Mouse (Mus musculus): ENCODE measurements at regions not wholly inside any gene's neighbourhood (a gene's known extent, or its start where the extent isn't known, plus 50 kb on each side); places are given as distances from the start of the nearest gene placed in this dataset.

DNA sequence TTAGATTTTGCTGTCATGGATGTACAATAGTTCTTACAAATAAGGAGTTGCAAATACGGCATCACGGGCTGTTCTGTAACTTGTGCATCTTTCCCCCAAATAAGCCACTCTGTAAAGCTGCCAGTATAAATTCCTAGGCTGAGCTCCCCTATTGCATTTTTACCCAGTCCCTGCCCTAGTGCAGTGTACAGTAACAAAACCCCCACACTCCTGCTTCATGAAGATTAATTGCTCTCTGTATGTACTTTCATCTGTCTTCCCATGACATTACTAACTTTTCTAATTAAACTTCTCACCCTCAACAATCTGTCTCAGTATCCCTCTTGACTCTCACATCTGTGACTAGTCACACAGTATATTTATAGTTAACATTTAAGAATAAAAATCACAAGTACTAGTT lies 73.4 kb downstream of the Tm4sf1 start:
- H3K27ac ChIP-seq (ENCODE audit: low read depth, low read length): no peak overlapping the region
- H3K9me3 ChIP-seq (replicated peaks; ENCODE audit: control insufficient read depth, low read length): no peaks in the 10 kb centered on the region
- H3K4me3 ChIP-seq (ENCODE audit: low read depth, low read length): no peak overlapping the region
- H3K36me3 ChIP-seq (ENCODE audit: control insufficient read depth, insufficient read depth, low read length): no peaks in the 10 kb centered on the region
- no peak for ATAC-seq (replicated peaks; ENCODE audit: insufficient number of reproducible peaks, low FRiP score, low TSS enrichment)
- no peaks in the 10 kb centered on the region for H3K27me3 ChIP-seq (ENCODE audit: control insufficient read depth, insufficient read depth, low read length)
- H3K9ac ChIP-seq (ENCODE audit: low read depth, low read length): no peak overlapping the region
- H3K4me2 ChIP-seq: no peak overlapping the region
- 88% methylated on average over 2 of the region's 2 CpGs for WGBS (ENCODE audit: insufficient replicate concordance)
- H3K4me1 ChIP-seq (ENCODE audit: control insufficient read depth, insufficient read depth, low read length): no peaks in the 10 kb centered on the region

- Histone ChIP-seq H3K4me1 (ENCODE audit: control insufficient read depth, insufficient read depth, low read length) (no peaks in the 10 kb centered on the region), H3K36me3 (ENCODE audit: control insufficient read depth, insufficient read depth, low read length) (no peaks in the 10 kb centered on the region), H3K27me3 (ENCODE audit: control insufficient read depth, insufficient read depth, low read length) (no peaks in the 10 kb centered on the region), H3K27ac (ENCODE audit: low read depth, low read length) (no peak overlapping the region), H3K4me2 (no peak overlapping the region), H3K9me3 (replicated peaks; ENCODE audit: control insufficient read depth, low read length) (no peaks in the 10 kb centered on the region), H3K4me3 (ENCODE audit: low read depth, low read length) (no peak overlapping the region), H3K9ac (ENCODE audit: low read depth, low read length) (no peak overlapping the region)
- no peak for ATAC-seq (replicated peaks; ENCODE audit: insufficient number of reproducible peaks, low FRiP score, low TSS enrichment)
- 67% methylated on average over 2 of the region's 2 CpGs for WGBS (ENCODE audit: insufficient replicate concordance)
Observed at GRCm38 (mm10) chr3:57223773-57224172, 78.0 kb downstream of the Tm4sf1 start.

DNA sequence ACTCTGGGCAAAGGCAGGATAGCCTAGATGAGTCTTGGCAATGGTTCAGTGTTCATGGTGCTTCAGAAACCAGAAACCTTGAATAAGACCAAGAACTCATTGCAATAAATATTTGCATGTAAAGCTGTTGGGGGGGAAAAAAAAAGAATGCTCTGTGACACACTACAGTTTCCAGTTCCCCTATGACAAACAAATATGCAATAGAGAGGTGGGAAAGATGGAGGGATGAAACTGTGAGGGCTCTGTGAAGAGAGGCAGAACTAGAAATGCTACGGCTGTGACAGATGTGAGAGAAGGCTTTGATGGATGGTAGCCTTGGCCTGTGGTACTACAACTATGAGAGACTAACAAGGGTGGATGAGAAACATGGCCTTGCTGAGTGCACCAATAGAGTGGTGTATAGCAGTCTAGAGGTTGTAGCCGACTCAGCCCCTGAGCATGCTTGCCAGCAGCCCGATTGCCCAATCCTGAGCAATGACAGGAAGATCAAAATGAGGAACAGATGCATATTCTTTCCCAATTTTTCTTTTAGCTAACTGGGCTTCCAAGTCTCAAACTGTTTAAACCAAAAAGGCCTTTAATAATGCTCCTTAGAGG lies 79.4 kb downstream of the Tm4sf1 start:
- 89% methylated on average over 3 of the region's 3 CpGs for WGBS (ENCODE audit: insufficient replicate concordance)
- ATAC-seq (replicated peaks; ENCODE audit: insufficient number of reproducible peaks, low FRiP score, low TSS enrichment): no peak
- no peak overlapping the region for H3K9ac ChIP-seq (ENCODE audit: low read depth, low read length)
- H3K27me3 ChIP-seq (ENCODE audit: control insufficient read depth, insufficient read depth, low read length): no peaks in the 10 kb centered on the region
- H3K36me3 ChIP-seq (ENCODE audit: control insufficient read depth, insufficient read depth, low read length): no peaks in the 10 kb centered on the region
- H3K27ac ChIP-seq (ENCODE audit: low read depth, low read length): no peak overlapping the region
- H3K9me3 ChIP-seq (replicated peaks; ENCODE audit: control insufficient read depth, low read length): no peaks in the 10 kb centered on the region
- H3K4me2 ChIP-seq: no peak overlapping the region
- no peaks in the 10 kb centered on the region for H3K4me1 ChIP-seq (ENCODE audit: control insufficient read depth, insufficient read depth, low read length)
- H3K4me3 ChIP-seq (ENCODE audit: low read depth, low read length): no peak overlapping the region

DNA sequence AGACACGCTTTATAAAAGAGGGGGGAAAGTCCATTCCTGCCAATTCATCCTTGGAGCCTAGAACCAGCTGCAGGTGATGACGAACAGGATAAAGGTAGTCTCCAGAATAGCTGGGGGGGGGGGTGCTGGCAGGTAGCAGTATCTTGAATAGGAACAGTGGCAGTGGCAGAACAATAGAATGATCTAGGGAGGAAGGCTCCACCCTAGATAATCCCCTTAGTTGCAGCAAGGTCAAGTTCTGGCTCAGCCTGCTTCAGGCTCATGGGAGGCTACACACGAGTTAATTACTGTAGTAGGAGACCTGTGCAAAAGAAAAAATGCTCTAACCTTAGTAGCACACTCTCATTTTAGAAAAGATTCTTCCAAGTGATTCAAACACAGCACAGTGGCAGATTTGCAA lies 83.4 kb downstream of the Tm4sf1 start:
- ATAC-seq (replicated peaks; ENCODE audit: insufficient number of reproducible peaks, low FRiP score, low TSS enrichment): no peak
- no peaks in the 10 kb centered on the region for H3K4me1 ChIP-seq (ENCODE audit: control insufficient read depth, insufficient read depth, low read length)
- H3K27ac ChIP-seq (ENCODE audit: low read depth, low read length): no peak overlapping the region
- no peak overlapping the region for H3K4me2 ChIP-seq
- WGBS (ENCODE audit: insufficient replicate concordance): 58% methylated on average over 3 of the region's 3 CpGs
- H3K9me3 ChIP-seq (replicated peaks; ENCODE audit: control insufficient read depth, low read length): no peaks in the 10 kb centered on the region
- no peaks in the 10 kb centered on the region for H3K36me3 ChIP-seq (ENCODE audit: control insufficient read depth, insufficient read depth, low read length)
- H3K9ac ChIP-seq (ENCODE audit: low read depth, low read length): no peak overlapping the region
- no peak overlapping the region for H3K4me3 ChIP-seq (ENCODE audit: low read depth, low read length)
- no peaks in the 10 kb centered on the region for H3K27me3 ChIP-seq (ENCODE audit: control insufficient read depth, insufficient read depth, low read length)

DNA sequence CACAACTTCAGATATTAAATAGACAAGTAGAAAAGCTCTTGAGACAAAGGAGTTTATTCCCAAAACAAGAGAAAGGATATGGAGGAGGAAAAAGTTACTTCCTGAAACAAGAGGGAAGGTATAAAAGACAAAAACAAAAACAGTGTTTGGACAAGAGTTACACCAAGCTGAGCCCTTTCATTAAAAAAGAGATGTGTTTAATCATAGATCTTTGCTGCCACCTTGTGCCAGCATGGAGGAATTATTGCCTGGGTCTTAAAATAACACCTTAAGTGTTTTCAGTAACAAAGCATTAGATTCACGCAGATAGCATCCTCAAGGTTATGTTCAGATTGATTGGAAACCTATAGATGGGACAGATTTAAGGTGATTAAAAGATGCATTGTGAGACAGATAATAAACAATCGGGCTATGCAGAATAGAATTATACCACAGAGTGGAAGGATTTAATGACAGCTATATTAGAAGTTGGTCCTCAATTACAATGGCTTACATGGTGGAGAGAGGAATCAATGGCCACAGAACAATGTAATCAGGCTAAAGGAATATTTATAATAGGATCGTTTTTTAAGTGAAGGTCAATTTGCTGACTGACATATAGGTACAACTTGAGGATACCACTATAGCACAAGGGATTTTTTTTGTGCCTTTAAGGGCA lies 97.6 kb downstream of the Tm4sf1 start:
- no peak overlapping the region for H3K4me3 ChIP-seq (ENCODE audit: low read depth, low read length)
- no peak overlapping the region for H3K27ac ChIP-seq (ENCODE audit: low read depth, low read length)
- H3K4me2 ChIP-seq: no peak overlapping the region
- H3K27me3 ChIP-seq (ENCODE audit: control insufficient read depth, insufficient read depth, low read length): no peaks in the 10 kb centered on the region
- no peaks in the 10 kb centered on the region for H3K4me1 ChIP-seq (ENCODE audit: control insufficient read depth, insufficient read depth, low read length)
- 27% methylated on average over 3 of the region's 3 CpGs for WGBS (ENCODE audit: insufficient replicate concordance)
- no peak for ATAC-seq (replicated peaks; ENCODE audit: insufficient number of reproducible peaks, low FRiP score, low TSS enrichment)
- H3K9ac ChIP-seq (ENCODE audit: low read depth, low read length): no peak overlapping the region
- H3K36me3 ChIP-seq (ENCODE audit: control insufficient read depth, insufficient read depth, low read length): no peaks in the 10 kb centered on the region
- H3K9me3 ChIP-seq (replicated peaks; ENCODE audit: control insufficient read depth, low read length): no peaks in the 10 kb centered on the region

DNA sequence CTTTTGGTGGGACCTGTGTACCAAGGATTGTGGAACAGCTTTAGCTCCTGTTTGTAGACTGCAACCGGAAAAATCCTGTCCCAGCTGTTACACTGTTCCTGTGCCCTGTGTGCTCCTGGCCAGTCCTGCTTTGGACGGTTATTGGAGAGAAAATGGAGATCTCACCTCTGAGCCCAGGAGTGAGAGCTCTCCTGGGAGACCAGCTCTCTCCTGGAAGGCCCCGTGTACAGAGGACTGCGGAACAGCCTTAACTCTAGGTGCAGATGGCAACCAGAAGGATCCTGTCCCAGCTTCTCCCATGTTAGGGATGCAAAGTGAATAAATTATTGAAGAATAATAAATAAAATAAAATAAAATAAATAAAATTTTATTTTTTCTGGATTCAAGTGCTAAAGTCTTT lies 98.4 kb downstream of the Tm4sf1 start:
- Histone ChIP-seq H3K4me3 (ENCODE audit: low read depth, low read length) (no peak overlapping the region), H3K27me3 (ENCODE audit: control insufficient read depth, insufficient read depth, low read length) (no peaks in the 10 kb centered on the region), H3K4me1 (ENCODE audit: control insufficient read depth, insufficient read depth, low read length) (no peaks in the 10 kb centered on the region), H3K4me2 (no peak overlapping the region), H3K27ac (ENCODE audit: low read depth, low read length) (no peak overlapping the region), H3K9me3 (replicated peaks; ENCODE audit: control insufficient read depth, low read length) (no peaks in the 10 kb centered on the region), H3K9ac (ENCODE audit: low read depth, low read length) (no peak overlapping the region), H3K36me3 (ENCODE audit: control insufficient read depth, insufficient read depth, low read length) (no peaks in the 10 kb centered on the region)
- WGBS (ENCODE audit: insufficient replicate concordance): 86% methylated on average over 4 of the region's 4 CpGs
- ATAC-seq (replicated peaks; ENCODE audit: insufficient number of reproducible peaks, low FRiP score, low TSS enrichment): no peak

GRCm38 (mm10) chr3:57181587-57181986 lies 120.2 kb downstream of the Tm4sf1 start:
- H3K27me3 ChIP-seq (ENCODE audit: control insufficient read depth, insufficient read depth, low read length): no peaks in the 10 kb centered on the region
- H3K9ac ChIP-seq (ENCODE audit: low read depth, low read length): no peak overlapping the region
- no peaks in the 10 kb centered on the region for H3K36me3 ChIP-seq (ENCODE audit: control insufficient read depth, insufficient read depth, low read length)
- H3K4me2 ChIP-seq: no peak overlapping the region
- ATAC-seq (replicated peaks; ENCODE audit: insufficient number of reproducible peaks, low FRiP score, low TSS enrichment): no peak
- H3K27ac ChIP-seq (ENCODE audit: low read depth, low read length): no peak overlapping the region
- no peaks in the 10 kb centered on the region for H3K4me1 ChIP-seq (ENCODE audit: control insufficient read depth, insufficient read depth, low read length)
- H3K4me3 ChIP-seq (ENCODE audit: low read depth, low read length): no peak overlapping the region
- no peaks in the 10 kb centered on the region for H3K9me3 ChIP-seq (replicated peaks; ENCODE audit: control insufficient read depth, low read length)
- 46% methylated on average over 4 of the region's 4 CpGs for WGBS (ENCODE audit: insufficient replicate concordance)

DNA sequence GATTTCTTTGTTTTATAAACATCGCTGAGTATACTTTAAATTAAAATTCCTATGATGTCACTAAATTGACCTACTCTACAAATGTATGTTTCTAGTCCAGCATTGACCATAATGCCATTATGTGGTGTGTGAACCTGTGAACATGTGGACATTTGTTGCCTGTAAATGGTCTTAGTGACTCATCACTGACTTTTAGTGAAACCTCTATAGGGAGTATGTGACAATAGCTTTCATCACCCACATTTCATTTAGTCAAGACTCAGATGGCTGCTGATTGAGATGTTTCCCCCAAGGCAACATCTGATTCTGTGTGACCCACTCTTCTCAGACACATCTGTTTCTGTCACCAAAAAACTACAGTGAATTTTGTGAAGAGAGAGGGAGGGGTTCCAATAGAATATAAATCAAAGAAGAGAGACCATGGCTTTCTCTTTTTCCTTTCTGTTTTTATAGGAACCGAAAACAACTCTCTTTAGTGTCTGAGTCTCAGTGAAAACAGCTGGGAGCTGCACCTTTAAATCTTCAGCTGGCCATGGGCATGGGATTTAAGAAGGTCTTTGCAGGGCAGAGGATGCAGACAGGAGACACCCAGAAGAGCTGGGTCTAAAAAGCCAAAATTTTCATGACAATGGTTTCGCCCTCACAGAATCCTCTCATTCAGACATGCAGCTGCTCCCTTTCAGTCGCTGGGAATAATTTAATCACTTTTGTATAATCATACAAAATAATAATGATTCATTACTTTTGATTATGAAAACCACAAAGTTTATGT lies 148.4 kb downstream of the Tm4sf1 start:
- Histone ChIP-seq H3K4me1 (ENCODE audit: control insufficient read depth, insufficient read depth, low read length) (no peaks in the 10 kb centered on the region), H3K36me3 (ENCODE audit: control insufficient read depth, insufficient read depth, low read length) (no peaks in the 10 kb centered on the region), H3K9me3 (replicated peaks; ENCODE audit: control insufficient read depth, low read length) (no peaks in the 10 kb centered on the region), H3K27me3 (ENCODE audit: control insufficient read depth, insufficient read depth, low read length) (no peaks in the 10 kb centered on the region), H3K27ac (ENCODE audit: low read depth, low read length) (no peak overlapping the region), H3K9ac (ENCODE audit: low read depth, low read length) (no peak overlapping the region), H3K4me2 (no peak overlapping the region), H3K4me3 (ENCODE audit: low read depth, low read length) (no peak overlapping the region)
- WGBS (ENCODE audit: insufficient replicate concordance): 47% methylated on average over 4 of the region's 4 CpGs
- ATAC-seq (replicated peaks; ENCODE audit: insufficient number of reproducible peaks, low FRiP score, low TSS enrichment): no peak
